Mouse (Mus musculus) lung, embryonic 14.5 days (tissue): ENCODE measurements around the gene Slc38a2. TPM values are rescaled to one million over a fixed set of nuclear protein-coding genes. Genes with fewer than 3 reads are reported as not detected.

ENCODE experiments used
- ATAC-seq: fragments of 200-750 bp; cut with Nextera tagmentation; 2 replicates; pipeline ENCODE4 v1.8.0; 2017; ENCODE audit warnings: mild to moderate bottlenecking, moderate TSS enrichment, moderate library complexity; ENCODE audit not compliant: insufficient read depth
- DNase-seq: peaks from one replicate; pipeline ENCODE4 v3.0.0-alpha.2; 2015
- H3K27ac ChIP-seq: fragments of 300-500 bp; sonication (generic); 2 replicates; pipeline ENCODE4 v1.5.1; 2014; ENCODE audit warnings: low read depth, mild to moderate bottlenecking, moderate library complexity
- H3K27me3 ChIP-seq: fragments of 300-500 bp; sonication (generic); 2 replicates; pipeline ENCODE4 v1.6.1; 2014; ENCODE audit warnings: low read length, control low read depth; ENCODE audit not compliant: insufficient read depth
- H3K36me3 ChIP-seq: fragments of 300-500 bp; sonication (generic); 2 replicates; pipeline ENCODE4 v1.6.1; 2014; ENCODE audit warnings: control low read depth; ENCODE audit not compliant: insufficient read depth
- H3K4me1 ChIP-seq: fragments of 300-500 bp; sonication (generic); 2 replicates; pipeline ENCODE4 v1.6.1; 2014; ENCODE audit warnings: antibody characterized with exemption, control low read depth; ENCODE audit not compliant: insufficient read depth
- H3K4me2 ChIP-seq: fragments of 300-500 bp; sonication (generic); 2 replicates; pipeline ENCODE4 v1.6.1; 2014; ENCODE audit warnings: mild to moderate bottlenecking
- H3K4me3 ChIP-seq: fragments of 300-500 bp; sonication (generic); 2 replicates; pipeline ENCODE4 v1.5.1; 2014; ENCODE audit warnings: low read depth, low read length
- H3K9ac ChIP-seq: fragments of 300-500 bp; sonication (generic); 2 replicates; pipeline ENCODE4 v1.6.1; 2014
- H3K9me3 ChIP-seq: fragments of 300-500 bp; sonication (generic); 2 replicates; pipeline ENCODE4 v1.6.1; 2016; ENCODE audit warnings: low read depth, low read length, control low read depth
- CTCF ChIP-seq: IDR thresholded peaks from 2 replicates; pipeline ENCODE4 v1.5.1; 2016; ENCODE audit warnings: antibody characterized with exemption, low read depth
- WGBS: fragments of 180-500 bp; shearing (Covaris S2); extraction: QIAGEN DNeasy Blood & Tissue Kit; methylation state at CpG from one replicate; pipeline ENCODE4 v1.1.7; 2014; 5-methylcytosine and 5-hydroxymethylcytosine counted together
- polyA plus RNA-seq: library from polyadenylated mRNA; unstranded; fragments of >200 nt; fragmentation: Nextera tagmentation; extraction: Ambion mirVana; gene quantifications from 2 replicates; pipeline ENCODE4 v1.2.1, GENCODE M21; 2014

The Slc38a2 gene
- polyA plus RNA-seq, 1 experiment from 2014 or later: 182 TPM

- ATAC-seq (no peak), DNase-seq (no peak)
- Histone ChIP-seq H3K9ac (no peak overlapping the region), H3K27ac (no peak overlapping the region), H3K9me3 (no peaks in the 10 kb centered on the region), H3K27me3 (no peaks in the 10 kb centered on the region), H3K4me1 (peaks cover 14% of the 10 kb centered on the region), H3K4me3 (no peak overlapping the region), H3K36me3 (no peaks in the 10 kb centered on the region), H3K4me2 (no peak overlapping the region)
- no peak for TF ChIP-seq CTCF
- WGBS: 82% methylated on average over 11 of the region's 11 CpGs
These were observed 12.1 kb upstream of the Slc38a2 start for GRCm38 (mm10) chr15:96711664-96712063.

GRCm38 (mm10) chr15:96710352-96711114 lies 11.0 kb upstream of the Slc38a2 start:
- TF ChIP-seq CTCF: no peak
- Histone ChIP-seq H3K9me3 (no peaks in the 10 kb centered on the region), H3K4me2 (peak overlapping the region; percentile 93), H3K36me3 (no peaks in the 10 kb centered on the region), H3K4me3 (peak overlapping the region; percentile 53), H3K27me3 (no peaks in the 10 kb centered on the region), H3K27ac (peak overlapping the region; percentile 99), H3K9ac (peak overlapping the region; percentile 90), H3K4me1 (peaks cover 14% of the 10 kb centered on the region)
- 28% methylated on average over 15 of the region's 15 CpGs for WGBS
- ATAC-seq (no peak), DNase-seq (peak; percentile 25)

- Histone ChIP-seq H3K36me3 (no peaks in the 10 kb centered on the region), H3K9ac (peak overlapping the region; percentile 90), H3K4me2 (peak overlapping the region; percentile 93), H3K27me3 (no peaks in the 10 kb centered on the region), H3K9me3 (no peaks in the 10 kb centered on the region), H3K4me3 (peak overlapping the region; percentile 53), H3K27ac (peak overlapping the region; percentile 99), H3K4me1 (peaks cover 14% of the 10 kb centered on the region)
- under 1% methylated on average over 73 of the region's 80 CpGs for WGBS
- ATAC-seq: peak; percentile 93
- TF ChIP-seq CTCF: no peak
- peak; percentile 99 for DNase-seq
These were observed 10.2 kb upstream of the Slc38a2 start for GRCm38 (mm10) chr15:96709491-96710351.

- Histone ChIP-seq H3K9ac (peak overlapping the region; percentile 70), H3K27me3 (no peaks in the 10 kb centered on the region), H3K9me3 (no peaks in the 10 kb centered on the region), H3K36me3 (no peaks in the 10 kb centered on the region), H3K4me1 (peaks cover 14% of the 10 kb centered on the region), H3K4me2 (peak overlapping the region; percentile 93), H3K4me3 (peak overlapping the region; percentile 53), H3K27ac (peak overlapping the region; percentile 99)
- WGBS: 20% methylated on average over 14 of the region's 14 CpGs
- no peak for TF ChIP-seq CTCF
- ATAC-seq: peak; percentile 28
- peak; percentile 48 for DNase-seq
These were observed 9.5 kb upstream of the Slc38a2 start for GRCm38 (mm10) chr15:96708976-96709490.

GRCm38 (mm10) chr15:96708428-96708827 lies 8.9 kb upstream of the Slc38a2 start:
- no peak for ATAC-seq
- Histone ChIP-seq H3K4me3 (no peak overlapping the region), H3K9me3 (no peaks in the 10 kb centered on the region), H3K4me1 (peaks cover 14% of the 10 kb centered on the region), H3K9ac (no peak overlapping the region), H3K36me3 (no peaks in the 10 kb centered on the region), H3K4me2 (peak overlapping the region; percentile 93; the same call in 1 of the 2 replicates), H3K27ac (peak overlapping the region; percentile 34; the same call in 1 of the 2 replicates), H3K27me3 (no peaks in the 10 kb centered on the region)
- no peak for TF ChIP-seq CTCF
- no peak for DNase-seq
- 77% methylated on average over 8 of the region's 8 CpGs for WGBS

GRCm38 (mm10) chr15:96707936-96708335 lies 8.4 kb upstream of the Slc38a2 start:
- WGBS: 66% methylated on average over 2 of the region's 2 CpGs
- Histone ChIP-seq H3K4me1 (peaks cover 14% of the 10 kb centered on the region), H3K27me3 (no peaks in the 10 kb centered on the region), H3K4me2 (no peak overlapping the region), H3K9ac (no peak overlapping the region), H3K9me3 (no peaks in the 10 kb centered on the region), H3K36me3 (no peaks in the 10 kb centered on the region), H3K27ac (no peak overlapping the region; the same call in 1 of the 2 replicates), H3K4me3 (no peak overlapping the region)
- TF ChIP-seq CTCF: no peak
- ATAC-seq: no peak
- no peak for DNase-seq
